Mouse (Mus musculus): Measurements from ENCODE around the gene Srms.
A peak's percentile ranks its signal among the peaks of the same experiment; 100 is the strongest.

The Srms gene

GRCm38 (mm10) chr2:181166469-181166868 is 46.5 kb downstream of the Srms start:
- DNase-seq (ENCODE audit: low spot score in 2 of 2): no peak

DNA sequence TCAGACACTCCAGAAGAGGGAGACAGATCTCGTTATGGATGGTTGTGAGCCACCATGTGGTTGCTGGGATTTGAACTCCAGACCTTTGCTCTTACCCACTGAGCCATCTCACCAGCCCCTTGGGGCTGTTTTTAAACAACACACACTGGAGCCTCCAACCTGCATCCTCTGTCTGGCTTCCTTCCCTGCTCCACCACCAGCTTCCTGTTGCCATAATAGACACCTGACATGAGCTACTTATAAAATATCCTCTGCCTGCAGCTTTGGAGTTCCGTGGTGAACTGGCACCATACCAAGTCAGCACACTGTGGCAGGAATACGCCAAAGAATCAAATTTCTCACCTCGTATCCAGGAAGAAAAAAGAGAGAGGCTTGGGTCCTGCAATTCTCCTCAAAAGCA is 52.2 kb downstream of the Srms start:
- DNase-seq (ENCODE audit: low spot score in 2 of 2): no peak

GRCm38 (mm10) chr2:181159771-181160170 is 53.2 kb downstream of the Srms start:
- DNase-seq (ENCODE audit: low spot score in 2 of 2): no peak

- DNase-seq (ENCODE audit: low spot score in 2 of 2): no peak
These were observed 53.9 kb downstream of the Srms start for GRCm38 (mm10) chr2:181159091-181159514.

DNA sequence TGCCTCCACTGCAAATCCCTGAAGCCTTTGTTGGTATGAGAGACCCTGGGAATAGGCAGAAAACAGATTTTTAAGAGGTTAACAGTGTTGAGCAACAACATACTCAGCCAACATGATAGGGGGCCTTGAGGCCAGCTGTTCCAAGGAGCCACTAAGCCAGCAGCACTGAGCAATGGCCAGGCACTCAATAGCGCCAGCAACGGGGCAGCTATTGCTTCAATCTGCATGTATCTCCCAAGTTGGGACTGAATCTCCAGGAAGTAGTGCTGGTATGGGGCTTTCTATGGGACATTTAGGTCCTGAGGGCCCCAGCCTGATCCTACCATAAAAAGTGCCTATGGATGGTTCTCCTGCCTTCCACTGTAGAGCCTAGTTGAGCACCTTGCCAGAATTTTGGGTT is 54.5 kb downstream of the Srms start:
- no peak for DNase-seq (ENCODE audit: low spot score in 2 of 2)

GRCm38 (mm10) chr2:181157716-181158302 is 55.2 kb downstream of the Srms start:
- DNase-seq (ENCODE audit: low spot score in 2 of 2): no peak

DNA sequence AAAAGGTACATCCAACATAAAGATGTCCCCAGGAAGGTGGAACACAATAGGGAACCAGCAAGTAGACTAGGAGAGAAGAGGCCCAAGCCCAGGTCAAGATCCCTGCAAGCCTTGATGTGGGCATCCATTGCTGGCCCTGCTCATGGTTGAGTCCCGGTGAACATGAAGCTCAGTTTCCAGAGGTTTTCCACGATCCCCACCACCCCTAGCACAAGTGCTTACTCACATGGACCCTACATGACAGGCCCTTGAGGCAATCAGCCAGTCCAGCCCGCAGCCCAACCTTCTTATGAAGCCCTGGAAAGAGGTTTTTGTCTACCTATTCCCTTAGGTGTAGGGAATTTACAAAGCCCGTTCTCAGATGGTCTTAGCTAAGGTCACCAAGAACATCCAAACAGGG is 55.8 kb downstream of the Srms start:
- no peak for DNase-seq (ENCODE audit: low spot score in 2 of 2)

- DNase-seq (ENCODE audit: low spot score in 2 of 2): peak; percentile 48 to 64
These were observed 56.5 kb downstream of the Srms start, which contains the start of gene Eef1a2 for GRCm38 (mm10) chr2:181156248-181157121. TSS of gene Eef1a2 (minus strand) at chr2:181157014.

GRCm38 (mm10) chr2:181155801-181156200 is 57.2 kb downstream of the Srms start:
- no peak for DNase-seq (ENCODE audit: low spot score in 2 of 2)
